Mouse (Mus musculus): ENCODE measurements around the gene Txndc2.

GRCm38 (mm10) chr17:65604315-65604714 lies 37.7 kb downstream of the Txndc2 start:
- no peak for TF ChIP-seq CTCF (IDR thresholded peaks at IDR 0.05; ENCODE audit: low read depth)
- no peak for TF ChIP-seq EP300 (IDR thresholded peaks at IDR 0.05; ENCODE audit: low read depth)

Measured in heart, postnatal 0 days (tissue).